Mouse (Mus musculus) lung, adult 2 months (tissue): ENCODE data around the gene Slc1a5. TPM values are rescaled to one million over a fixed set of nuclear protein-coding genes. Genes with fewer than 3 reads are reported as not detected.

Experiments
- DNase-seq: peaks from one replicate; pipeline ENCODE4 v3.0.0; 2022
- H3K4me1 ChIP-seq: fragments of 200-500 bp; 2 replicates; pipeline ENCODE4 v1.6.1; 2011; ENCODE audit warnings: low read length; ENCODE audit not compliant: control insufficient read depth, insufficient read depth
- H3K4me3 ChIP-seq: fragments of 200-500 bp; replicated peaks from 2 replicates; pipeline ENCODE3; 2011; ENCODE audit warnings: low read depth, mild to moderate bottlenecking, control low read depth, low read length; ENCODE audit errors: extremely low read depth
- CTCF ChIP-seq: fragments of 200-500 bp; IDR thresholded peaks from 2 replicates; pipeline ENCODE4 v1.5.1; 2011; ENCODE audit warnings: mild to moderate bottlenecking, low read length, control low read depth; ENCODE audit not compliant: insufficient read depth
- POLR2A ChIP-seq: fragments of 200-500 bp; IDR thresholded peaks from 2 replicates; pipeline ENCODE4 v1.6.1; 2011; ENCODE audit warnings: low read depth, mild to moderate bottlenecking, control low read depth, low read length, borderline replicate concordance; ENCODE audit errors: extremely low read depth
- WGBS: fragments of 180-500 bp; shearing (Covaris S2); methylation state at CpG from one replicate; pipeline ENCODE4 v1.1.7; 2018; 5-methylcytosine and 5-hydroxymethylcytosine counted together
- polyA plus RNA-seq: library from polyadenylated mRNA; depleted of rRNA; stranded (reverse); fragments of >200 nt; gene quantifications from 2 replicates; pipeline ENCODE4 v1.2.3, GENCODE M21; 2012

Slc1a5 gene
- polyA plus RNA-seq, 1 experiment = 190 TPM

DNA sequence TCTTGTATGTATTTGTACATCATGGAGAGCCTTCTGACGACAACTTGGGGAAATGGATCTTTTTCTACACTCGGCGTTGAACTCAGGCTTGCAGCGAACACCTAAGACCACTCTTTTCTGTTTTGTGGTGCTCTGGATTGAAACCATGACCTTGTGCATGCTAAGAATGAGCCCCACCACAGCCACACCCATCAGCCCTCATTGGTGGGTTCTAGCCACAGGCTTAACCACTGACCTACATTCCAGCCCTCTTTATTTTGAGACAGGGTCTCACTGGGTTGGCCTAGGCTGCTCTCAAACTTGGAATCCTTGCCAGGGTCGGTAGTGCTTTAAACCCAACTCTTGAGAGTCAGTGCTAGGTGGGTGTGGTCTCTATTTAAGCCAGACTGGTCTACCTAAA lies 13.7 kb downstream of the Slc1a5 start:
- 0 out of 2 replicates have a peak, but pooled peaks cover 5% of the 10 kb centered on the region for H3K4me1 ChIP-seq
- 76% methylated on average over 5 of the region's 5 CpGs for WGBS
- DNase-seq = no peak
- TF ChIP-seq POLR2A (no peak), CTCF (no peak)
- no peak overlapping the region for H3K4me3 ChIP-seq

DNA sequence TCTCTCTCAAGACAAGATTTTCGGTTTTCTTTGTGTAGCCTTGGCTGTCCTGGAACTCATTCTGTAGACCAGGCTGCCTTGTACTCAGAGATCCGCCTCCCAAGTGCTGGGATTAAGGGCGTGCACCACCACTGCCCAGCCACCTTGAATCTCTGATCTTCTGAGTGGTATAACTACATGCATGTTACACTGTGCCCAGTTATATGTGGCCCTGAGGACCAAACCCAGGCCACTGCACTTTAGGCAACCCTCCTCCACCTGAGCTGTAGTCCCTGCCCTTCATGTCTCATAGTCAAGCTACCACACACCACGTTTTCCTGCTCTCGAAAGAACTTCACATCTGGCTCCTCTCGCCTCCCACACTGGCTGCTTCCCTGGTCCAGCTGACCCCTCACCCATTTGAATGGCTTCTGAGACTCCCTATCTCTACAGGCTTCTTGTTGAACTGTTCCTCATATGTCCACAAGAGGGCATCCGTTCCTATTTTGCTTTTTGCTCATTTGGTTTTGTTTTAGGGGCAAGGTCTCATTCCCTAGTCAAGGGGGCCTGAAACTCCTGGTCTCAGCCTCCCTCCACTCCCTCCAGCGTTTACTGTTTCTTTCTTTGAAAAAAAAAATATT lies 23.4 kb downstream of the Slc1a5 start:
- DNase-seq = no peak
- no peaks in the 10 kb centered on the region for H3K4me1 ChIP-seq
- TF ChIP-seq CTCF (0 out of 2 replicates have a peak, but pooled peaks have one; percentile 0), POLR2A (no peak)
- 25% methylated on average over 8 of the region's 8 CpGs for WGBS
- H3K4me3 ChIP-seq = no peak overlapping the region

DNA sequence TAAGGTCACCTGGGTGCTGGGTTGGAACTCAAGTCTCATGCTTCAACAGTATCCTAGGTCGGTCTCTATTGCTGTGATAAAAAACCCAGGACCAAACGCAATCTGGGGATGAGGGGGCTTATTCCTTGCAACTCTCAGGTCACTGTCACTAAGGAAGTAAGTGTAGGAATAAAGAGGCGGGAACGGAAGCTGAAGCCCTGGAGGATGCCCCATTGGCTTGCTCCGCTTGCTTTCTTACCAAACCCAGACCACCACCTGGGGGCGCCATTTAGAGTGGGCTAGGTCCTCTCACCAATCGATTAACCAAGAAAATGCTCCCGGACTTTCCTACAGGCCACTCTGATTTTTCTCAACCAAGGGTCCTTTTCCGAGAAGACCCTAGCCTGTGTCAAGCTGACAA lies 26.8 kb downstream of the Slc1a5 start:
- no peak overlapping the region for H3K4me3 ChIP-seq
- TF ChIP-seq POLR2A (no peak), CTCF (peak; percentile 20; the same call in 1 of the 2 replicates)
- 84% methylated on average over 9 of the region's 9 CpGs for WGBS
- H3K4me1 ChIP-seq = no peaks in the 10 kb centered on the region
- no peak for DNase-seq

DNA sequence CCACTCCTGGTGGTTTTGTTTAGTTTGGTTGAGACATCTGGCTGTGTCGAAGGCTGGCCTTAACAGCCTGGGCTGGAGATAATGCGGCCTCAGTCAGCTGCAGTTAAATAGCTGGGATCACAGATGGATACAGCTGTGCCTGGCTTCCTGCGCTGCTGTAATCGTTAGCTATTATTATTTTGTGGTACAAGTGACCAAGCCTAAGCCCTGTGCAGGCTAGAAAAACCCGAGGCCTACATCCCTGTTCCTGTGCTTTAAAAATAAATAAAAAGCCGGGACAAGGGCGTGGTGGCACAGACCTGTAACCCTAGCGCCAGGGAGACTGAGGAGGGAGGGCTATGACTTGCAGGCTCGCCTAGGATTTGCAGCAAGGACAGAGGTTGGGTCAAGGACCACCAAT lies 27.5 kb downstream of the Slc1a5 start:
- DNase-seq = no peak
- no peak for TF ChIP-seq POLR2A
- TF ChIP-seq CTCF = no peak
- H3K4me3 ChIP-seq = no peak overlapping the region
- no peaks in the 10 kb centered on the region for H3K4me1 ChIP-seq
- WGBS = 65% methylated on average over 9 of the region's 9 CpGs

DNA sequence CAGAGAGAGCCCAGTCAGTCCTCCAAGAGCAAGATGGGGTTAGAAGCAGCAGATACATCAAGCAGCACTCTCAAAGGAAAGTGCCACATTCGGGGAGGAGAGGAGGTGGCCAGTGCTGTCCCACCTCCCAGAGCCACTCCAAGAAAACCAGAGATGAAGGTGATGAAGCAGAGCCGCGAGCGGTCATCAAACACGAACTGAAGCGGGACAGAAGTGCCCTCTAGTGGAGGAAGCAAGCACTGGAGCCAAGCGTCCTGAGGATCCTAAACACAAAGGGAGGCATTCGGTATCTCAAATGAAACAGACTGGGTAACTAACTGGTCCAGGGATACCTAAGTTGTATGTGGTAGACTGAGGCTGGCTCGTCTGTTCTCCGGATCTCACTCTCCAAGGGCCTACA lies 28.6 kb downstream of the Slc1a5 start:
- 23% methylated on average over 10 of the region's 10 CpGs for WGBS

DNA sequence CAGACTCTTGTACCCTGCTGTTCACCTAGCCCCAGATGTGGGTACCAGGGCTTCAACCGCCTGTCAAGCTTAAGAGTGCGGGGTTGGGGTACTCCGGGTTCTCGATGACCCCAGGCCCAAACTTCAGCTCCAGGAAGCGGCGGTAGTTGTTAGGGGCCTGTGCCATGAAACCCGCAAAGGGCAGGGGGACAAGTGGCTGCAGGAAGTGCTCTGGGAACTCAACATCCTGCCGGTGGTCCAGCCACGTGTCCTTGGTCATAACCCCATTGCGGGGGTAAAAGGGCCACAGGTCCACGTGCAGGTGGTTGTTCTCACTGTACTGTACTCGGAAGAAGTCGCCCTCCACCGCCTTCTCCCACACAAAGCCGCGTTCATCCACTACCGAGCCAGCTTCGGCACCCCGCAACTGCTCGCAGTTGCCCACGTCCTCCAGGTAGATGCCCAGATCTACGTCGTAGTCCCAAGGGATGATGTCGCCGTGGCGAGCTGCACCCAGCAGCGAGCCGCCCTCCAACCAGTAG lies 29.3 kb downstream of the Slc1a5 start:
- TF ChIP-seq CTCF = no peak
- no peak for TF ChIP-seq POLR2A
- 79% methylated on average over 28 of the region's 28 CpGs for WGBS
- Histone ChIP-seq H3K4me1 (no peaks in the 10 kb centered on the region), H3K4me3 (no peak overlapping the region)
- no peak for DNase-seq

More for the DNA sequence above, 28.6 kb downstream of the Slc1a5 start:
- TF ChIP-seq POLR2A (no peak), CTCF (peak; percentile 96)
- Histone ChIP-seq H3K4me3 (no peak overlapping the region), H3K4me1 (no peaks in the 10 kb centered on the region)
- DNase-seq = peak; percentile 71

DNA sequence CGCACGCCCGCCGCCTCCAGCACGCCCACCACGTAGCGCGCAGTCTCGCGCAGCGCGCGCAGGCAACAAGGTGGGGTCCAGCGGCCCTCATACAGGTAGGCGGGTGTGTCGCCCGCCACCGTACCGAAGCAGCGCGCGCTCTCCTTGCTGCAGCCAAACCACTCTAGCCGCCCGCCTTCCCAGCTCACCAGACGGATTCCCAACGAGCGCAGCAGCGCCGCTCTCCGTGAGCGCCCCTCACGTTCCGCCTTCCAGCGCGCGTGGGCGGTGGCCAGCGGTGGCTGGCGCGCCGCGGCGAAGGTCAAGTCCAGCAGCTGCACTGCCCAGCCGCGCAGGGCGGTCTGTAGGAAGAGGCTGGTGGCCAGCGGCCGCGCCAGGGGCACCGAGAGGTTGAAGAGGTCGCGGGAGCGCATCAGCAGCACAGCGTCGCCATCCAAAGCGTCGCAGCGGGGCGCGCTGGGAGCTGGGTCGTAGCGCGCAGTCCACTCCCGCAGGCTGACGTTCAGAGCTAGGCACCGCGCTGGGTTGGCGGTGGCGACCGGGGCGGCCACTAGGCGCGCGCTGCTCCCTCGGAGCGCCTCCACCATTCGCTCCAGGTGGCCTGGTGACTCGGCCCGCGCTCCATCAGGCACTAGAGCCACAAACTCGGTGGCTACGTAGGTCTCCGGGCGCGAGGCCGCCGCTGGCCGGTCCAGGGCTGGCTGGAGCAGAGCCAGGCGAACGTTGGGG lies 29.9 kb downstream of the Slc1a5 start:
- no peak for DNase-seq
- WGBS = 63% methylated on average over 90 of the region's 90 CpGs
- Histone ChIP-seq H3K4me3 (no peak overlapping the region), H3K4me1 (no peaks in the 10 kb centered on the region)
- TF ChIP-seq POLR2A (no peak), CTCF (no peak)

DNA sequence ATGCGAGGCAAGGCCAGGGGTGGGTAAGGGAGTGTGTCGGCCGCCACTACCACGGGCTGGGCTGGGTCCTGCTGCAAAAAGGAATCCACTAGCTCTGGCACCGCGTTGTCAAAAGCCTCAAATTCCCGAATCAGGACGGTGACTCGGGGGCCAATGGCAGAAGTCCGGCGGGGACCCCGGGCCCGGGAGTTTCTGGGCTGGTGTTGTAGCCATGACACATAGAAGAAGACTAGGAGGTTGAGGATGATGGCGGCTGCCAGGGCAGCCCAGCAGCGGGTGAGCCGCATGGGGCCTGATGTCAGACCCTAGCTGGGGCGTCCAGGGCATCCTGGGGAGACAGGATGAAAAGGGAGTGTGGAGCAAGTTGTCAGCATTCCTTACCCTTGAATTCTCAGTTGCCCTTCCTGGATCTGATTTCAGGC lies 30.5 kb downstream of the Slc1a5 start:
- DNase-seq = no peak
- H3K4me1 ChIP-seq = no peaks in the 10 kb centered on the region
- TF ChIP-seq POLR2A (no peak), CTCF (no peak)
- WGBS = 80% methylated on average over 17 of the region's 17 CpGs
- no peak overlapping the region for H3K4me3 ChIP-seq

DNA sequence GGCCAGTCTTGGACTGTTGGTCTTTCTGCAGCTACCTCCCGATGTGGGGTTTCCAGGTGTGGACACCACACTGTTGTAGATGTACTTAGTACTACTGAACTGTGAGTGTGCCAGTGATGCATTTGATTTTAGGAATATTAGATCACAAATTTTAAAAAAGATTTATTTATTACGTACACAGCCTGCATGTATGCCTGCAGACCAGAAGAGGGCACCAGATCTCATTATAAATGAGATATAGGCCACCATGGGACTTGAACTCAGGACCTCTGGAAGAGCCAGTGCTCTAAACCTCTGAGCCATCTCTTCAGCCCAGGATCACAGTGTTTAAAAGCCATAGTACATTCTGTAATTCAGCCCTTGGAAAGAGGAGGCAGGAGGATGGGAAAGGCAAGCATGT lies 31.4 kb downstream of the Slc1a5 start:
- Histone ChIP-seq H3K4me1 (peaks cover 2% of the 10 kb centered on the region), H3K4me3 (no peak overlapping the region)
- no peak for DNase-seq
- 80% methylated on average over 2 of the region's 2 CpGs for WGBS
- TF ChIP-seq POLR2A (no peak), CTCF (no peak)
